Mouse (Mus musculus): ENCODE measurements at regions not wholly inside any gene's neighbourhood (a gene's known extent, or its start where the extent isn't known, plus 50 kb on each side); places are given as distances from the start of the nearest gene placed in this dataset.
"Not testable (repeated sequence)": the region's sequence is repeated elsewhere in the genome, so short reads cannot be mapped to it uniquely, and the experiment has no call there.

- no peaks in the 10 kb centered on the region for H3K36me3 ChIP-seq
- ATAC-seq (ENCODE audit: insufficient number of reproducible peaks, insufficient read depth, low FRiP score, low TSS enrichment, low read depth) = no peak
- H3K4me1 ChIP-seq = no peaks in the 10 kb centered on the region
- H3K4me3 ChIP-seq = no peak overlapping the region
- H3K9ac ChIP-seq = no peak overlapping the region
- H3K9me3 ChIP-seq = no peaks in the 10 kb centered on the region
- H3K27me3 ChIP-seq = no peaks in the 10 kb centered on the region
- WGBS = 85% methylated on average over 4 of the region's 4 CpGs
- no peak overlapping the region for H3K27ac ChIP-seq
- H3K4me2 ChIP-seq = no peak overlapping the region
Measured at GRCm38 (mm10) chr7:118320307-118320706, 76.8 kb upstream of the Smg1 start.

GRCm38 (mm10) chr7:118318432-118319135 is 75.1 kb upstream of the Smg1 start:
- Histone ChIP-seq H3K27me3 (no peaks in the 10 kb centered on the region), H3K36me3 (no peaks in the 10 kb centered on the region), H3K9ac (no peak overlapping the region), H3K4me3 (no peak overlapping the region), H3K27ac (no peak overlapping the region), H3K9me3 (no peaks in the 10 kb centered on the region), H3K4me1 (peaks cover 9% of the 10 kb centered on the region), H3K4me2 (no peak overlapping the region)
- ATAC-seq (ENCODE audit: insufficient number of reproducible peaks, insufficient read depth, low FRiP score, low TSS enrichment, low read depth) = no peak
- 54% methylated on average over 12 of the region's 12 CpGs for WGBS

- H3K4me1 ChIP-seq; H3K9me3 ChIP-seq; ATAC-seq (ENCODE audit: insufficient number of reproducible peaks, insufficient read depth, low FRiP score, low TSS enrichment, low read depth); H3K9ac ChIP-seq; H3K27me3 ChIP-seq; H3K4me2 ChIP-seq; H3K27ac ChIP-seq; H3K4me3 ChIP-seq; H3K36me3 ChIP-seq: not testable (repeated sequence)
- WGBS = 58% methylated on average over 10 of the region's 10 CpGs
Measured at GRCm38 (mm10) chr7:118314886-118315285, 71.4 kb upstream of the Smg1 start.

- Histone ChIP-seq H3K4me2 (no peak overlapping the region), H3K9me3 (no peaks in the 10 kb centered on the region), H3K4me3 (no peak overlapping the region), H3K27ac (no peak overlapping the region), H3K36me3 (no peaks in the 10 kb centered on the region), H3K27me3 (no peaks in the 10 kb centered on the region), H3K9ac (0 out of 2 replicates have a peak overlapping the region, but pooled peaks have one; percentile 32), H3K4me1 (peaks cover 9% of the 10 kb centered on the region)
- ATAC-seq (ENCODE audit: insufficient number of reproducible peaks, insufficient read depth, low FRiP score, low TSS enrichment, low read depth) = no peak
- 47% methylated on average over 8 of the region's 8 CpGs for WGBS
Measured at GRCm38 (mm10) chr7:118314228-118314658, 70.8 kb upstream of the Smg1 start.

GRCm38 (mm10) chr7:118313818-118314217 is 70.3 kb upstream of the Smg1 start:
- H3K4me1 ChIP-seq = peaks cover 9% of the 10 kb centered on the region
- 35% methylated on average over 8 of the region's 8 CpGs for WGBS

GRCm38 (mm10) chr7:118309733-118310132 is 66.3 kb upstream of the Smg1 start:
- Histone ChIP-seq H3K27me3 (no peaks in the 10 kb centered on the region), H3K9me3 (no peaks in the 10 kb centered on the region), H3K4me2 (no peak overlapping the region), H3K27ac (no peak overlapping the region), H3K4me1 (peaks cover 9% of the 10 kb centered on the region), H3K4me3 (no peak overlapping the region), H3K36me3 (no peaks in the 10 kb centered on the region), H3K9ac (no peak overlapping the region)
- ATAC-seq (ENCODE audit: insufficient number of reproducible peaks, insufficient read depth, low FRiP score, low TSS enrichment, low read depth) = no peak
- 61% methylated on average over 5 of the region's 5 CpGs for whole genome bisulfite sequencing

More at GRCm38 (mm10) chr7:118313818-118314217, 70.3 kb upstream of the Smg1 start:
- Histone ChIP-seq H3K27me3 (no peaks in the 10 kb centered on the region), H3K4me2 (no peak overlapping the region), H3K9ac (0 out of 2 replicates have a peak overlapping the region, but pooled peaks have one; percentile 32), H3K9me3 (no peaks in the 10 kb centered on the region), H3K27ac (no peak overlapping the region), H3K36me3 (no peaks in the 10 kb centered on the region), H3K4me3 (no peak overlapping the region)
- no peak for ATAC-seq (ENCODE audit: insufficient number of reproducible peaks, insufficient read depth, low FRiP score, low TSS enrichment, low read depth)

GRCm38 (mm10) chr7:118308882-118309281 is 65.4 kb upstream of the Smg1 start:
- no peaks in the 10 kb centered on the region for H3K36me3 ChIP-seq
- no peaks in the 10 kb centered on the region for H3K9me3 ChIP-seq
- no peak overlapping the region for H3K9ac ChIP-seq
- no peak overlapping the region for H3K4me2 ChIP-seq
- ATAC-seq (ENCODE audit: insufficient number of reproducible peaks, insufficient read depth, low FRiP score, low TSS enrichment, low read depth) = no peak
- H3K4me3 ChIP-seq = no peak overlapping the region
- peaks cover 1% of the 10 kb centered on the region; the same call in 1 of the 2 replicates for H3K4me1 ChIP-seq
- H3K27me3 ChIP-seq = no peaks in the 10 kb centered on the region
- H3K27ac ChIP-seq = no peak overlapping the region
- 94% methylated on average over 2 of the region's 2 CpGs for WGBS

GRCm38 (mm10) chr7:118304812-118305211 is 61.3 kb upstream of the Smg1 start:
- Histone ChIP-seq H3K36me3 (no peaks in the 10 kb centered on the region), H3K9me3 (no peaks in the 10 kb centered on the region), H3K4me2 (no peak overlapping the region), H3K9ac (no peak overlapping the region), H3K4me3 (no peak overlapping the region), H3K27me3 (no peaks in the 10 kb centered on the region), H3K4me1 (peaks cover 9% of the 10 kb centered on the region), H3K27ac (no peak overlapping the region)
- no peak for ATAC-seq (ENCODE audit: insufficient number of reproducible peaks, insufficient read depth, low FRiP score, low TSS enrichment, low read depth)
- WGBS = under 1% methylated on average over 8 of the region's 8 CpGs

GRCm38 (mm10) chr7:118304338-118304737 is 60.9 kb upstream of the Smg1 start:
- Histone ChIP-seq H3K27ac (no peak overlapping the region), H3K36me3 (no peaks in the 10 kb centered on the region), H3K4me2 (no peak overlapping the region), H3K9ac (no peak overlapping the region), H3K4me3 (no peak overlapping the region), H3K27me3 (no peaks in the 10 kb centered on the region), H3K9me3 (no peaks in the 10 kb centered on the region), H3K4me1 (peaks cover 9% of the 10 kb centered on the region)
- 60% methylated on average over 2 of the region's 2 CpGs for WGBS
- no peak for ATAC-seq (ENCODE audit: insufficient number of reproducible peaks, insufficient read depth, low FRiP score, low TSS enrichment, low read depth)

GRCm38 (mm10) chr7:118303921-118304320 is 60.5 kb upstream of the Smg1 start:
- H3K4me2 ChIP-seq = no peak overlapping the region
- H3K27me3 ChIP-seq = no peaks in the 10 kb centered on the region
- H3K36me3 ChIP-seq = no peaks in the 10 kb centered on the region
- no peak overlapping the region for H3K9ac ChIP-seq
- H3K4me1 ChIP-seq = peaks cover 9% of the 10 kb centered on the region
- 91% methylated on average over 6 of the region's 6 CpGs for WGBS
- H3K4me3 ChIP-seq = no peak overlapping the region
- H3K9me3 ChIP-seq = no peaks in the 10 kb centered on the region
- H3K27ac ChIP-seq = no peak overlapping the region
- no peak for ATAC-seq (ENCODE audit: insufficient number of reproducible peaks, insufficient read depth, low FRiP score, low TSS enrichment, low read depth)

- no peak overlapping the region for H3K4me2 ChIP-seq
- no peak overlapping the region for H3K9ac ChIP-seq
- peak; percentile 70; the same call in 1 of the 2 replicates for ATAC-seq (ENCODE audit: insufficient number of reproducible peaks, insufficient read depth, low FRiP score, low TSS enrichment, low read depth)
- H3K27me3 ChIP-seq = no peaks in the 10 kb centered on the region
- H3K9me3 ChIP-seq = no peaks in the 10 kb centered on the region
- no peak overlapping the region for H3K27ac ChIP-seq
- H3K4me1 ChIP-seq = peaks cover 16% of the 10 kb centered on the region
- H3K36me3 ChIP-seq = no peaks in the 10 kb centered on the region
- H3K4me3 ChIP-seq = no peak overlapping the region
- WGBS = 32% methylated on average over 7 of the region's 7 CpGs
Measured at GRCm38 (mm10) chr7:118300678-118301342, 57.3 kb upstream of the Smg1 start.

- 4% methylated on average over 13 of the region's 13 CpGs for WGBS
- no peaks in the 10 kb centered on the region for H3K36me3 ChIP-seq
- 0 out of 2 replicates have a peak, but pooled peaks cover 10% of the 10 kb centered on the region for H3K9me3 ChIP-seq
- H3K4me2 ChIP-seq = peak overlapping the region; percentile 41
- no peaks in the 10 kb centered on the region for H3K27me3 ChIP-seq
- H3K27ac ChIP-seq = no peak overlapping the region
- no peak overlapping the region for H3K9ac ChIP-seq
- ATAC-seq (ENCODE audit: insufficient number of reproducible peaks, insufficient read depth, low FRiP score, low TSS enrichment, low read depth) = 0 out of 2 replicates have a peak, but pooled peaks have one; percentile 28
- H3K4me1 ChIP-seq = peaks cover 16% of the 10 kb centered on the region
- H3K4me3 ChIP-seq = no peak overlapping the region
Measured at GRCm38 (mm10) chr7:118297613-118298012, 54.1 kb upstream of the Smg1 start.

Measured in embryonic facial prominence, embryonic 13.5 days (tissue).